Comparison of ENCODE assay signal across 17 mouse cellular contexts in genomic region chr16:84973446-84974175, GRCm38 (mm10).
A peak's percentile ranks its signal among the peaks of the same experiment; 100 is the strongest.
DNase-seq lines count a peak whose midpoint lies in the region; ATAC-seq and TF ChIP-seq lines count a peak whose summit lies in the region.
"Had no signal": no experiment of that assay in that cellular context is flagged by ENCODE, and none has a peak within 500 bp of the region (broad histone marks: within the 10 kb centered on the region; RNA-seq: fewer than 3 reads in every experiment).

No protein-coding gene starts in this region.

- H3K9ac ChIP-seq in lung, embryonic 15.5 days, result no peak overlapping the region
- no peak overlapping the region for H3K9ac ChIP-seq in heart, postnatal 0 days (replicated peaks; ENCODE audit: low read depth, low read length)
- H3K9ac ChIP-seq: embryonic facial prominence, embryonic 12.5 days; forebrain, postnatal 0 days; intestine, embryonic 15.5 days; limb, embryonic 13.5 days; stomach, embryonic 15.5 days had no signal

- ATAC-seq in cerebellum, adult (ENCODE audit: insufficient number of reproducible peaks, low FRiP score, low TSS enrichment), result peak; percentile 22; the same call in 1 of the 2 replicates
- no peak for ATAC-seq in lung, embryonic 15.5 days (ENCODE audit: borderline replicate concordance, extremely low read depth, low FRiP score, low TSS enrichment)
- peak; percentile 81 for ATAC-seq in heart, postnatal 0 days (ENCODE audit: insufficient read depth, low read depth)
- ATAC-seq: forebrain, postnatal 0 days; intestine, embryonic 15.5 days had no signal

- no peaks in the 10 kb centered on the region for H3K27me3 ChIP-seq in kidney, adult 2 months (replicated peaks; ENCODE audit: control insufficient read depth, insufficient read depth, low read length)
- no peaks in the 10 kb centered on the region for H3K27me3 ChIP-seq in lung, embryonic 15.5 days
- no peaks in the 10 kb centered on the region for H3K27me3 ChIP-seq in heart, postnatal 0 days (ENCODE audit: control insufficient read depth, insufficient read depth, low read length)
- H3K27me3 ChIP-seq: embryonic facial prominence, embryonic 12.5 days; intestine, embryonic 15.5 days; limb, embryonic 13.5 days; stomach, embryonic 15.5 days had no signal

- no peak for DNase-seq in cerebellum, adult 9-10 months
- no peak for DNase-seq in kidney, adult 2 months
- no peak for DNase-seq in kidney, postnatal 10 days
- no peak for DNase-seq in lung, postnatal 25 days (ENCODE audit: low spot score)
- DNase-seq in heart, postnatal 0 days (ENCODE audit: low spot score), result peak; percentile 30
- no peak for DNase-seq in urinary bladder, postnatal 36 days (ENCODE audit: low spot score in 2 of 2)
- DNase-seq: adrenal gland, postnatal 10 days; cerebellum, postnatal 14 days; forebrain, postnatal 0 days; gastrocnemius, postnatal 25 days had no signal

- H3K9me3 ChIP-seq in lung, embryonic 15.5 days, result no peaks in the 10 kb centered on the region
- H3K9me3 ChIP-seq in heart, postnatal 0 days (replicated peaks; ENCODE audit: control insufficient read depth, low read length), result no peaks in the 10 kb centered on the region
- H3K9me3 ChIP-seq: embryonic facial prominence, embryonic 12.5 days; hindbrain, embryonic 10.5 days; intestine, embryonic 15.5 days; limb, embryonic 13.5 days; stomach, embryonic 15.5 days had no signal

- H3K27ac ChIP-seq in kidney, adult 2 months (ENCODE audit: insufficient read depth, low read depth, low read length), result peak overlapping the region; percentile 49
- peak overlapping the region; percentile 34; the same call in 1 of the 2 replicates for H3K27ac ChIP-seq in lung, embryonic 15.5 days
- peak overlapping the region; percentile 76 for H3K27ac ChIP-seq in heart, postnatal 0 days (ENCODE audit: low read depth)
- H3K27ac ChIP-seq: embryonic facial prominence, embryonic 12.5 days; hindbrain, embryonic 10.5 days; intestine, embryonic 15.5 days; limb, embryonic 13.5 days; stomach, embryonic 15.5 days had no signal

- H3K4me2 ChIP-seq in lung, embryonic 15.5 days, result no peak overlapping the region
- peak overlapping the region; percentile 14; the same call in 1 of the 2 replicates for H3K4me2 ChIP-seq in heart, postnatal 0 days (ENCODE audit: low read depth, low read length)
- H3K4me2 ChIP-seq: embryonic facial prominence, embryonic 12.5 days; intestine, embryonic 15.5 days; limb, embryonic 13.5 days; stomach, embryonic 15.5 days had no signal

- 88% methylated on average over 15 of the region's 15 CpGs for WGBS in kidney, adult 2 months
- WGBS in lung, embryonic 15.5 days, result 82% methylated on average over 15 of the region's 15 CpGs
- WGBS in heart, postnatal 0 days, result 71% methylated on average over 15 of the region's 15 CpGs

- TF ChIP-seq CTCF in kidney, adult 2 months (conservative IDR thresholded peaks at IDR 0.05; ENCODE audit: insufficient read depth, insufficient read length, low read depth, low read length), result no peak
- TF ChIP-seq CTCF in heart, postnatal 0 days (IDR thresholded peaks at IDR 0.05; ENCODE audit: low read depth), result no peak

- no peak for TF ChIP-seq EP300 in heart, postnatal 0 days (IDR thresholded peaks at IDR 0.05; ENCODE audit: low read depth)

- no peak for TF ChIP-seq POLR2A in kidney, adult 2 months (IDR thresholded peaks at IDR 0.05; ENCODE audit: low read depth, low read length)

- no peak overlapping the region for H3K4me3 ChIP-seq in kidney, adult 2 months (ENCODE audit: insufficient read depth, low read depth, low read length)
- no peak overlapping the region for H3K4me3 ChIP-seq in lung, embryonic 15.5 days
- H3K4me3 ChIP-seq in heart, postnatal 0 days (ENCODE audit: low read depth, low read length), result no peak overlapping the region
- H3K4me3 ChIP-seq: embryonic facial prominence, embryonic 12.5 days; hindbrain, embryonic 10.5 days; intestine, embryonic 15.5 days; limb, embryonic 13.5 days; stomach, embryonic 15.5 days had no signal

- peaks cover 3% of the 10 kb centered on the region for H3K36me3 ChIP-seq in kidney, adult 2 months (ENCODE audit: control insufficient read depth, insufficient read depth, low read length)
- peaks cover 24% of the 10 kb centered on the region; the same call in 1 of the 2 replicates for H3K36me3 ChIP-seq in lung, embryonic 15.5 days
- H3K36me3 ChIP-seq in heart, postnatal 0 days (replicated peaks; ENCODE audit: control insufficient read depth, insufficient read depth, low read length), result peaks cover 17% of the 10 kb centered on the region

- no peaks in the 10 kb centered on the region for H3K4me1 ChIP-seq in kidney, adult 2 months (ENCODE audit: control insufficient read depth, insufficient read depth, low read length)
- H3K4me1 ChIP-seq in lung, embryonic 15.5 days, result peaks cover 10% of the 10 kb centered on the region
- peaks cover 8% of the 10 kb centered on the region for H3K4me1 ChIP-seq in heart, postnatal 0 days (ENCODE audit: control insufficient read depth, insufficient read depth)
- H3K4me1 ChIP-seq: embryonic facial prominence, embryonic 12.5 days; hindbrain, embryonic 10.5 days; intestine, embryonic 15.5 days; stomach, embryonic 15.5 days had no signal
